Mouse (Mus musculus): ENCODE data around the gene Ccdc191.

The Ccdc191 gene

GRCm38 (mm10) chr16:43980110-43980609, 90.6 kb downstream of the Ccdc191 start:
- no peak for DNase-seq (ENCODE audit: low spot score in 2 of 2)

DNA sequence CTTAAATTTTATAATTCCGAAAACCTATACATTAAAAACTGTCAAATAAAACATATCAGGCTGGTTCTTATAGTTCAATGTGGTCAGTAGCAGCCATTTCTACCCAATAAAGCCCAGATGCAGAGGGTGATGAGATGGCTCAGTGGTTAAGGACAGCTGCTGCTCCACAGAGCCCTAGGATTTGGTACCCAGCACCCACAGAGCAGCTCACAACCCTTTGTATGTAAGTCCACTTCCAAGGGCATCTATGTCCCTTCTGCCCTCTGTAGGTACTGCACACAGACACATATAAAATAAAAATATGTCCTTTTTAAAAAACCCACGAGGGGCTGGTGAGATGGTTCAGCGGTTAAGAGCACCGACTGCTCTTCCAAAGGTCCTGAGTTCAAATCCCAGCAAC, 96.7 kb downstream of the Ccdc191 start:
- DNase-seq (ENCODE audit: low spot score in 2 of 2), result no peak

DNA sequence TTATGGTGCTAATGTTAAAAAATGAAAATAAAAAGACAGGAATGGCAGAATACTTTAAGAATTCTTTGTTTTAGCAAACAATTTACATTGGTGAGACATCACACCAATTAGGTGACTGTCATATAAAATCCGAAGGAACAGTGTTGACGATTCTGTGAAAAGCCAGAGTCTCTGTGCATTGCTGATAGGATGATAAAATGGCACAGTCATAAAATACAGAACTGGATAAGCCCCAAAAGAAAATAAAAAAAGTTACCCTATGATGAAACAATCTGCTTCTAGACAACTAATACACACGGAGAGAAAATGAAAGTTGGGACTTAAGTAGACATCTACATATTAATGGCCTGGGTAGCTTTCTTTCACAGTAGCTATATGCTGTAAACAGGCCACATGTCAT, 105.0 kb downstream of the Ccdc191 start:
- DNase-seq (ENCODE audit: low spot score in 2 of 2), result no peak

GRCm38 (mm10) chr16:43999111-43999510, 109.5 kb downstream of the Ccdc191 start:
- DNase-seq (ENCODE audit: low spot score in 2 of 2), result no peak

DNA sequence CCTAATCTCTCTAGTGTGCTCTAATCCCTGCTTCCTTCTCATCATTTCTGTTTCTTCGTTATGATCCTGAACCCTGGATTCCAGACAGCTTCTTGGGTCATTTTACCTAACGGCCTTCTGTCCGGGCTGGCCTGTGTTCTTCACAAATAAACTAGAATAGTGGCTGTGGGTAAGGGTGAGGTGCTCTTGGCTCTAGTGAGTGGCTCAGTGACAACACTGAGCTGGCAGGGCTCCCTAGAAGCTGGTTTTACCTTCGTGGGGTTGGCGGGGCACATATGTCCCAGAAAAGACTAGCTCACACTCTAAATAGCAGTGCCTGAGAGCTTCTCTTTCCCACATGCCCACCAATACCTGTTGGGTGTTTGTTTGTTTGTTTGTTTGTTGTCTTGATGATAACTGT, 109.9 kb downstream of the Ccdc191 start:
- DNase-seq (ENCODE audit: low spot score in 2 of 2), result no peak

DNA sequence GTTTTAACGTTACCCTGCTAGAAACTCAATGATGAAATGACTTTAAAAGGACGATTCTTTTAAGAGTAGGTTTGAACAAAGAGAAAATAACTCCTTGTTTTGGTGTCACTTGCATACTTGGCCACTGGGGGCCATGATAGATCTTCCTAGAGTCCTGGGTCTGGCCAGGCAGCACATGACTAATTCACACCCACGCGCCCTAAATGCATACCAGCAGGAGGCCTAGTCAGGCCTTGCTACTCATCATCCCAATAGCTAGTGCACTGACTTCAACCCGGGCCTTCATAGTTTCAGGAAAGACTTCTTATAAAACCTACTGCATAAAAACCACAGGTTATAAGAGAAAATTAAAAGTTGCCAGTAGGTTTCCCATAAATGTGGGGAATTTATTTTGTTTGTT, 112.5 kb downstream of the Ccdc191 start:
- DNase-seq (ENCODE audit: low spot score in 2 of 2), result no peak

DNA sequence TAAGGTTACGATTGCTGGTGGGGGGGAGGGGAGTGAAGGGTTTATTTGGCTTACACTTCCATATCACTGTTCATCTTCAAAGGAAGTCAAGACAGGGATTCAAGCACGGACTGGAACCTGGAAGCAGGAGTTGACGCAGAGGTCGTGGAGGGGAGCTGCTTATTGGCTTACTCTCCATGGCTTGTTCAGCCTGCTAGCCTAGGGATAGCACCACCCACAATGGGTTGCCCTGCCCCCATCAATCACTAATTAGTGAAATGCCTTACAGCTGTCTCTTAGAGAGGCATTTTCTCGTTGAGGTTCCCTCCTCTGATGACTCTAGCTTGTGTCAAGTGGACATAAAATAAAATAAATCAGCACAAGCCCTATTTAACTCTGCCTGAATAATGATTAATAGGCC, 121.4 kb downstream of the Ccdc191 start:
- DNase-seq (ENCODE audit: low spot score in 2 of 2), result no peak
